8 mouse cellular contexts compared by ENCODE assay signal in the genomic region with DNA sequence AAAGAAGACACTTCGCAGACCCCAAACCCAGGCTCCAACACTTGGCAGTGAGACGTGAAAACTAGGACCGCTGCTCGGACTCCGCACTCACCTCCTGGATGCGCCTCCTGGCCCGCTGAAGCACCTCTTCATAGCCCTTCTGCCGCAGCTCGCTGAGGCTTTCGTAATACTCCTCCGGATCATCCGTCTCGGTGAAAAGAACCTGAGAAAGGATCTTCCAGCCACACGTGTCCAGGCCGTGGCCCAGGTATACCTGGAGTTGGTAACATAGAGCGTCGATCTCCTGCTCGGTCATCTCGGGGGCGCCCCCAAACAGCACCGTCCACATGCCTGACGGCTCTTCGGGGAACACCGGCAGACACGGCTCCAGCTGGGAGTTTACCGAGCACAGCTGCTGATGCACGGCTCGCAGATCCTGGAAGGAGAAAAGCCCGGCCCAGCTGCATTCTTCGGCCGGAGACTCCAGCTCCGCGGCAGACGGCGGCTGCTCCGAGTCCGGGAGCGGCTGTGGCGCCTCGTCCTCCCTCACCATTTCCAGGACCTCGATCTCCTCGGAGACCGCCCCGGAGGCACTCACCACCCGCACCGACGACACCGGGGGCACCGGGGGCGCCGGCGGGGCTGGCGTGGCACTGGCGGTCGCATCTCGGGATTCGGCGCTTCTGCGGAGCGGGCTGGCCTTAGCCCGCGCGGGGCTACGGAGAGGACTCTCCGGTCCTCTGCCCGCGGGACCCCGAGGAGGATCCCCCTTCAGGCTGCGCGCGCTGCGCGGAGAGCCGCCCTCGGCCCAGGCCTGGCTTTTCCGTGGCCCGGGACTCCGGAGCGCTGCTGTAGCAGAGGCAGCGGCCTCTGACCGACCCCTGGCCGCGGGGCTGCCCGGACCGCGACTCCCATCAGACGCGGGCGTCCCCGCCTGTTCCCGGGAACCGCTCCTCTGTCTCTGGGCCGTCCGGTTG. TPM values are rescaled to one million over a fixed set of nuclear protein-coding genes. Genes with fewer than 3 reads are reported as not detected.
DNase-seq lines count a peak whose midpoint lies in the region; ATAC-seq and TF ChIP-seq lines count a peak whose summit lies in the region.

No protein-coding gene starts in this region.

- H3K4me2 ChIP-seq in forebrain, postnatal 0 days (ENCODE audit: low read depth), result peak overlapping the region; percentile 77

- TF ChIP-seq POLR2A in cerebellum, adult 2 months (IDR thresholded peaks at IDR 0.05; ENCODE audit: borderline replicate concordance, insufficient read depth, low read length), result no peak

- DNase-seq in MN1 (ENCODE audit: low spot score), result peak; percentile 57
- peak; percentile 41 to 57 for DNase-seq in cerebellum, adult 2 months
- DNase-seq in forebrain, postnatal 0 days, result peak; percentile 37
- peak; percentile 56 for DNase-seq in heart, postnatal 4 days
- DNase-seq in layer of hippocampus, postnatal 10 days (ENCODE audit: low spot score in 2 of 2), result peak; percentile 49 to 60
- peak; percentile 34 for DNase-seq in lung, postnatal 36 days
- DNase-seq in retina, embryonic 14.5 days (ENCODE audit: low spot score), result peak; percentile 51
- peak; percentile 46 to 59 for DNase-seq in thymus, postnatal 36 days

- no peaks in the 10 kb centered on the region for H3K27me3 ChIP-seq in cerebellum, adult 2 months (ENCODE audit: control insufficient read depth, insufficient read depth, low read length)
- H3K27me3 ChIP-seq in forebrain, postnatal 0 days (ENCODE audit: insufficient read depth, low read length), result no peaks in the 10 kb centered on the region

- 0 out of 2 replicates have a peak, but pooled peaks cover 2% of the 10 kb centered on the region for H3K36me3 ChIP-seq in forebrain, postnatal 0 days (ENCODE audit: insufficient read depth)

- peak overlapping the region; percentile 66 for H3K27ac ChIP-seq in cerebellum, adult 2 months (ENCODE audit: insufficient read depth, low read length)
- peak overlapping the region; percentile 97 for H3K27ac ChIP-seq in forebrain, postnatal 0 days (ENCODE audit: low read depth, low read length)

- H3K4me3 ChIP-seq in cerebellum, adult 2 months (replicated peaks; ENCODE audit: insufficient read depth, low read depth, low read length), result peak overlapping the region; percentile 86
- peak overlapping the region; percentile 98 for H3K4me3 ChIP-seq in forebrain, postnatal 0 days (ENCODE audit: low read depth, low read length)

- no peak for TF ChIP-seq CTCF in cerebellum, adult 2 months (IDR thresholded peaks at IDR 0.05; ENCODE audit: borderline replicate concordance, insufficient read depth, low read depth, low read length)
- no peak for TF ChIP-seq CTCF in forebrain, postnatal 0 days (IDR thresholded peaks at IDR 0.05; ENCODE audit: low read depth)

- H3K4me1 ChIP-seq in cerebellum, adult 2 months (ENCODE audit: control insufficient read depth, insufficient read depth, low read length), result peaks cover 2% of the 10 kb centered on the region; the same call in 1 of the 2 replicates
- peaks cover 29% of the 10 kb centered on the region for H3K4me1 ChIP-seq in forebrain, postnatal 0 days (ENCODE audit: insufficient read depth)

- H3K9me3 ChIP-seq in forebrain, postnatal 0 days (ENCODE audit: low read length), result no peaks in the 10 kb centered on the region

- WGBS in cerebellum, adult 2 months, result under 1% methylated on average over 94 of the region's 94 CpGs
- under 1% methylated on average over 94 of the region's 94 CpGs for WGBS in forebrain, postnatal 0 days

- H3K9ac ChIP-seq in forebrain, postnatal 0 days, result peak overlapping the region; percentile 88

- ATAC-seq in forebrain, postnatal 0 days, result peak; percentile 27

RNA-seq across cellular contexts. Expression of gene Jmy, which starts 1.1 kb away (rescaled TPM):
- polyA plus RNA-seq in cerebellum, adult 2 months (2012; rRNA removed), result 16.7 and 17.6 TPM in 2 replicates
- total RNA-seq in forebrain, postnatal 0 days (2014; rRNA removed), result 25.5 and 29.7 TPM in 2 replicates
- polyA plus RNA-seq in forebrain, postnatal 0 days (2015; fragmentation: Nextera tagmentation; extraction: Ambion mirVana), result 5.6 and 9.0 TPM in 2 replicates
- total RNA-seq in heart, postnatal 4 days (2021), result 10 to 100 TPM; 35.1 to 37.5 TPM
- total RNA-seq in layer of hippocampus, postnatal 10 days (2021), result 10 to 100 TPM; 35.4 to 41.6 TPM

Comparison
In these comparisons a context has a peak if more than half of its experiments do, and no peak if none do; other contexts are left out.
1. Peak in every context shown above with its lines: DNase-seq, ATAC-seq, H3K4me3 ChIP-seq and H3K27ac ChIP-seq.